Mouse (Mus musculus) forebrain, embryonic 13.5 days (tissue): ENCODE results near the gene Cdcp1. TPM values are rescaled to one million over a fixed set of nuclear protein-coding genes. Genes with fewer than 3 reads are reported as not detected.
A peak's percentile ranks its signal among the peaks of the same experiment; 100 is the strongest.

Experiments used
- ATAC-seq: fragments of 200-750 bp; cut with Nextera tagmentation; 2 replicates; pipeline ENCODE4 v1.8.0; 2017
- H3K27ac ChIP-seq: fragments of 300-500 bp; sonication (generic); 2 replicates; pipeline ENCODE4 v1.5.1; 2015; ENCODE audit warnings: inconsistent platforms, mild to moderate bottlenecking, moderate library complexity
- H3K27me3 ChIP-seq: fragments of 300-500 bp; sonication (generic); 2 replicates; pipeline ENCODE4 v1.6.1; 2015; ENCODE audit warnings: mild to moderate bottlenecking, inconsistent platforms
- H3K36me3 ChIP-seq: fragments of 300-500 bp; sonication (generic); 2 replicates; pipeline ENCODE4 v1.6.1; 2015; ENCODE audit warnings: mild to moderate bottlenecking, inconsistent platforms; ENCODE audit not compliant: poor library complexity, severe bottlenecking
- H3K4me1 ChIP-seq: fragments of 300-500 bp; sonication (generic); 2 replicates; pipeline ENCODE4 v1.6.1; 2015; ENCODE audit warnings: inconsistent platforms
- H3K4me2 ChIP-seq: fragments of 300-500 bp; sonication (generic); 2 replicates; pipeline ENCODE4 v1.6.1; 2015; ENCODE audit warnings: inconsistent platforms, mild to moderate bottlenecking, moderate library complexity
- H3K4me3 ChIP-seq: fragments of 300-500 bp; sonication (generic); 2 replicates; pipeline ENCODE4 v1.5.1; 2015; ENCODE audit warnings: mild to moderate bottlenecking, inconsistent platforms
- H3K9ac ChIP-seq: fragments of 300-500 bp; sonication (generic); 2 replicates; pipeline ENCODE4 v1.6.1; 2015; ENCODE audit warnings: mild to moderate bottlenecking, inconsistent platforms
- H3K9me3 ChIP-seq: fragments of 300-500 bp; sonication (generic); replicated peaks from 2 replicates; pipeline ENCODE4 v1.6.1; 2016; ENCODE audit warnings: inconsistent platforms
- WGBS: fragments of 180-500 bp; shearing (Covaris S2); methylation state at CpG from one replicate; pipeline ENCODE4 v1.1.7; 2015; 5-methylcytosine and 5-hydroxymethylcytosine counted together
- polyA plus RNA-seq: library from polyadenylated mRNA; unstranded; fragments of >200 nt; fragmentation: Nextera tagmentation; extraction: Ambion mirVana; gene quantifications from 2 replicates; pipeline ENCODE4 v1.2.1, GENCODE M21; 2015

The Cdcp1 gene
- polyA plus RNA-seq, 1 experiment from 2014 or later, result not detected

- no peak overlapping the region for H3K4me2 ChIP-seq
- no peak for ATAC-seq
- no peak overlapping the region for H3K27ac ChIP-seq
- no peaks in the 10 kb centered on the region for H3K9me3 ChIP-seq
- 95% methylated on average over 4 of the region's 4 CpGs for WGBS
- H3K9ac ChIP-seq, result no peak overlapping the region
- H3K4me1 ChIP-seq, result no peaks in the 10 kb centered on the region
- H3K36me3 ChIP-seq, result no peaks in the 10 kb centered on the region
- no peak overlapping the region for H3K4me3 ChIP-seq
- H3K27me3 ChIP-seq, result no peaks in the 10 kb centered on the region
Measured at GRCm38 (mm10) chr9:123162985-123163694, 52.7 kb downstream of the Cdcp1 start.

DNA sequence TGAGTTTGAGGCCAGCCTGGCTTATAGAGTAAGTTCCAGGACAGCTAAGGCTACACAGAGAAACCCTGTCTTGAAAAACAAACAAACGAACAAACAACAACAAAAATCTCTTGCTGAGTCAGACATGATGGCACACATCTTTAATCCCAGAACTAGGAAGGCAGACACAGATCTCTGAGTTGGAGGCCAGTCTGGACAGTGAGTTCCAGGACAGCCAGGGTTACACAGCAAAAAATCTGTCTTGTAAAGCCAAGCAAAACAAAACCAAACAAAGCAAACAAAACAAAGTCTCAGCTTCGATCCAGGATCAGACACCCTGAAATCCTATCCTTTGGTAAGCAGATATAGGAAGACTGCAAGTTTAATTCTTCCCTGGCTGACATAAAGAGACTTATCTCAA, 54.0 kb downstream of the Cdcp1 start:
- 73% methylated on average over 2 of the region's 2 CpGs for WGBS
- Histone ChIP-seq H3K27ac (no peak overlapping the region), H3K4me1 (0 out of 2 replicates have a peak, but pooled peaks cover 3% of the 10 kb centered on the region), H3K9ac (no peak overlapping the region), H3K4me2 (no peak overlapping the region), H3K4me3 (no peak overlapping the region), H3K9me3 (no peaks in the 10 kb centered on the region), H3K36me3 (no peaks in the 10 kb centered on the region), H3K27me3 (no peaks in the 10 kb centered on the region)
- no peak for ATAC-seq

- H3K9ac ChIP-seq, result no peak overlapping the region
- no peak overlapping the region for H3K4me3 ChIP-seq
- H3K4me2 ChIP-seq, result no peak overlapping the region
- H3K27ac ChIP-seq, result no peak overlapping the region
- no peak for ATAC-seq
- WGBS, result 56% methylated on average over 7 of the region's 7 CpGs
- no peaks in the 10 kb centered on the region for H3K36me3 ChIP-seq
- H3K27me3 ChIP-seq, result no peaks in the 10 kb centered on the region
- 0 out of 2 replicates have a peak, but pooled peaks cover 4% of the 10 kb centered on the region for H3K4me1 ChIP-seq
- H3K9me3 ChIP-seq, result no peaks in the 10 kb centered on the region
Measured at GRCm38 (mm10) chr9:123159330-123159729, 56.5 kb downstream of the Cdcp1 start.

GRCm38 (mm10) chr9:123158125-123158836, 57.6 kb downstream of the Cdcp1 start:
- Histone ChIP-seq H3K27me3 (no peaks in the 10 kb centered on the region), H3K36me3 (no peaks in the 10 kb centered on the region), H3K27ac (no peak overlapping the region), H3K9me3 (no peaks in the 10 kb centered on the region), H3K4me1 (0 out of 2 replicates have a peak, but pooled peaks cover 4% of the 10 kb centered on the region), H3K4me2 (no peak overlapping the region), H3K9ac (no peak overlapping the region), H3K4me3 (no peak overlapping the region)
- no peak for ATAC-seq
- 56% methylated on average over 8 of the region's 8 CpGs for WGBS

- Histone ChIP-seq H3K27ac (no peak overlapping the region), H3K9ac (no peak overlapping the region), H3K4me1 (0 out of 2 replicates have a peak, but pooled peaks cover 4% of the 10 kb centered on the region), H3K36me3 (no peaks in the 10 kb centered on the region), H3K27me3 (no peaks in the 10 kb centered on the region), H3K9me3 (no peaks in the 10 kb centered on the region), H3K4me3 (no peak overlapping the region), H3K4me2 (no peak overlapping the region)
- 0 out of 2 replicates have a peak, but pooled peaks have one; percentile 9 for ATAC-seq
Measured at GRCm38 (mm10) chr9:123157699-123158098, 58.1 kb downstream of the Cdcp1 start.

DNA sequence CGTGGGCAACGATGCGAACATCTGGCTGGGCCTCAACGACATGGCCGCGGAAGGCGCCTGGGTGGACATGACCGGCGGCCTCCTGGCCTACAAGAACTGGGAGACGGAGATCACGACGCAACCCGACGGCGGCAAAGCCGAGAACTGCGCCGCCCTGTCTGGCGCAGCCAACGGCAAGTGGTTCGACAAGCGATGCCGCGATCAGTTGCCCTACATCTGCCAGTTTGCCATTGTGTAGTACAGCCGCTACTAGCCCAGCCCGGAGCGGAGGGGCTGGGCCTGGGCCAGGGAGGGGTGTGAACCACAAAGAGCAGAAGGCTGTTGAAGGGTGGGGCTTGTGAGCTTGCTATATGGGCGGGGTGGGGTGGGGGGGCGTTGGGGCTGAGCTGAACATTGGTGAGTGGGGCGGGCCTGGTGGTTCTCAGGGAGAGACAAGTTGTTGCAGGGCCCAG, 58.9 kb downstream of the Cdcp1 start:
- peak overlapping the region; percentile 18 for H3K4me3 ChIP-seq
- H3K9me3 ChIP-seq, result no peaks in the 10 kb centered on the region
- no peaks in the 10 kb centered on the region for H3K27me3 ChIP-seq
- 0 out of 2 replicates have a peak, but pooled peaks cover 4% of the 10 kb centered on the region for H3K4me1 ChIP-seq
- H3K9ac ChIP-seq, result 0 out of 2 replicates have a peak overlapping the region, but pooled peaks have one; percentile 30
- 35% methylated on average over 30 of the region's 30 CpGs for WGBS
- no peak overlapping the region for H3K27ac ChIP-seq
- no peaks in the 10 kb centered on the region for H3K36me3 ChIP-seq
- H3K4me2 ChIP-seq, result peak overlapping the region; percentile 50
- peak; percentile 83 for ATAC-seq

GRCm38 (mm10) chr9:123153121-123153520, 62.7 kb downstream of the Cdcp1 start:
- H3K4me3 ChIP-seq, result no peak overlapping the region
- H3K4me1 ChIP-seq, result 0 out of 2 replicates have a peak, but pooled peaks cover 4% of the 10 kb centered on the region
- H3K27ac ChIP-seq, result no peak overlapping the region
- H3K27me3 ChIP-seq, result no peaks in the 10 kb centered on the region
- ATAC-seq, result no peak
- H3K9ac ChIP-seq, result no peak overlapping the region
- H3K36me3 ChIP-seq, result no peaks in the 10 kb centered on the region
- no peaks in the 10 kb centered on the region for H3K9me3 ChIP-seq
- 79% methylated on average over 2 of the region's 2 CpGs for WGBS
- no peak overlapping the region for H3K4me2 ChIP-seq

GRCm38 (mm10) chr9:123152026-123152425, 63.8 kb downstream of the Cdcp1 start:
- Histone ChIP-seq H3K4me2 (no peak overlapping the region), H3K9ac (no peak overlapping the region), H3K9me3 (no peaks in the 10 kb centered on the region), H3K27ac (no peak overlapping the region), H3K4me3 (no peak overlapping the region), H3K27me3 (no peaks in the 10 kb centered on the region), H3K4me1 (0 out of 2 replicates have a peak, but pooled peaks cover 4% of the 10 kb centered on the region), H3K36me3 (no peaks in the 10 kb centered on the region)
- no peak for ATAC-seq
- WGBS, result 80% methylated on average over 3 of the region's 3 CpGs

GRCm38 (mm10) chr9:123151561-123151960, 64.3 kb downstream of the Cdcp1 start:
- no peak overlapping the region for H3K4me3 ChIP-seq
- H3K4me1 ChIP-seq, result no peaks in the 10 kb centered on the region
- no peak overlapping the region for H3K9ac ChIP-seq
- no peaks in the 10 kb centered on the region for H3K27me3 ChIP-seq
- H3K4me2 ChIP-seq, result no peak overlapping the region
- H3K27ac ChIP-seq, result no peak overlapping the region
- no peaks in the 10 kb centered on the region for H3K36me3 ChIP-seq
- 50% methylated on average over 1 of the region's 1 CpGs for WGBS
- no peak for ATAC-seq
- no peaks in the 10 kb centered on the region for H3K9me3 ChIP-seq

- ATAC-seq, result no peak
- WGBS, result 87% methylated on average over 5 of the region's 5 CpGs
Measured at GRCm38 (mm10) chr9:123150241-123151020, 65.4 kb downstream of the Cdcp1 start, which contains the start of gene Clec3b. Clec3b (plus strand) TSS chr9:123150946.

DNA sequence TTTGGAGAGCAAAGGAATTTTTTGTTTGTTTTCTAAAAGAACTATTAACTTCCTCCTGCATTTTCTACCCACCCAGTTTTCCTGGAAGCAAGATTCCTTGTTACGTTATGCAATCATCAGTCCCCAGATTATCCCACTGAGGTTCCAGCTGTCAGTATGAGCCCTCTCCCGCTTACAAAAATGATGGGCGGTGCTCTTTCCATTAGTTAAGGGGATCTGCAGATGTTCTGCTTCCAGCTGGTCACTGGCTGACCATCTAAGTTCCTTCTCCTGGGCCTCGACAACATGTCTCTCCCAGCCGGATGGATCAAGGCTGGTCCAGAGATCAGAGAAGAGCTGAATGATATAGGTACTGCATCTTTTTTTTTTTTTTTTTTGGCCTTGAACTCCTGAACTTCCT, 67.4 kb downstream of the Cdcp1 start:
- H3K9ac ChIP-seq, result no peak overlapping the region
- no peak for ATAC-seq
- WGBS, result 86% methylated on average over 5 of the region's 5 CpGs
- no peaks in the 10 kb centered on the region for H3K4me1 ChIP-seq
- no peak overlapping the region for H3K4me2 ChIP-seq
- no peak overlapping the region for H3K27ac ChIP-seq
- no peaks in the 10 kb centered on the region for H3K9me3 ChIP-seq
- H3K27me3 ChIP-seq, result no peaks in the 10 kb centered on the region
- H3K36me3 ChIP-seq, result peaks cover 10% of the 10 kb centered on the region
- no peak overlapping the region for H3K4me3 ChIP-seq

More at GRCm38 (mm10) chr9:123150241-123151020, 65.4 kb downstream of the Cdcp1 start, which contains the start of gene Clec3b:
- Histone ChIP-seq H3K4me3 (no peak within 1 kb of the TSS), H3K9ac (no peak within 1 kb of the TSS), H3K9me3 (no peaks in the 10 kb centered on the region), H3K27ac (no peak within 1 kb of the TSS), H3K27me3 (no peaks in the 10 kb centered on the region), H3K4me2 (no peak within 1 kb of the TSS), H3K36me3 (no peaks in the 10 kb centered on the region), H3K4me1 (no peaks in the 10 kb centered on the region)
